Mouse (Mus musculus) layer of hippocampus, adult 8-10 months (tissue): ENCODE results near the gene Dnajc14. TPM values are rescaled to one million over a fixed set of nuclear protein-coding genes. Genes with fewer than 3 reads are reported as not detected.

Source experiments
- DNase-seq, 2 experiments: peaks; one replicate each; pipeline ENCODE4 v3.0.0; 2022; ENCODE audit warnings: low spot score in 2 of 2
- total RNA-seq, 4 experiments: library from RNA; stranded (reverse); gene quantifications; 2 replicates each; pipeline ENCODE4 v1.2.4; 2022

The Dnajc14 gene
- total RNA-seq: 10 to 100 TPM; 60.8 to 71.5 (median 65.6) TPM

DNA sequence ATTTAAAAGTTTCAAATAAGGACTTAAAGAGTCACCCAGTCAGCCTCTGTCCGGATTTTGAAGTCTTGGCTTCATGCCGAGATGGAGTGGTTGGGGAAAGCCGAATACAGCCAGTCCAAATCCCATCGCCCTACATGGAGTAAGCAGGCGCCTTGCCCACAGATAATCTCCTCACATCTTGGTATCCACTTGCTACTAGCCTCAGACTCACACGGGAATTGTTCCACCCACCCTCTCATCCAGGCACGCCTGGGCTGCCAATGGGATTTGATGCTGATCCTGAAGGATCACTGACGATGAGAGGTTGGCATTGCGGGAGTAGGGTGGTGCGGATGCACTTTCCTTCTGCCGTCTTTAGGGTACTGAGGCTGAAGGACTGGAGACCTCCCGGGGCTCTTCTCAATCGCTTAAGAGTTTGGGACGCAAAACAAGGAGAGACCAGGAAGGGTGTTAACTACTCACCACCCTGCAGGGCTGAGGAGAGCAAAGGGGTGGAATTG, at the start of gene Dnajc14:
TSS of gene Dnajc14 (plus strand) at position 292 of the 500 bp plus-strand sequence.
- DNase-seq: peak; percentile 71 to 77

DNA sequence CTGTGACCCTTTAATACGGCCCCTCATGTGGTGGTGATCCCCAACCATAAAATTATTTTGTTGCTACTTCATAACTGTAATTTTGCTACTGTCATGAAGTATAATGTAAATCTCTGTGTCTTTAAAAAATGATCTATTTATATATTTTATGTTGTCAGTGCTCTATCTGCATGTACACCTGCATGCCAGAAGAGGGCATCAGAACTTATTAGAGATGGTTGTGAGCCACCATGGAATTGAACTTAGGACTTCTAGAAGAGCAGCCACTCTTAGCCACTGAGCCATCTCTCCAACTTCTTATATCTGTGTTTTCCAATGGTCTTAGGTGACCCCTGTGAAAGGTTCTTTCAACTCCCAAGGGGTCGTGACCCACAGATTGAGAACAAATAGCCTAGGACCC, 31.0 kb upstream of the Dnajc14 start:
- no peak for DNase-seq

DNA sequence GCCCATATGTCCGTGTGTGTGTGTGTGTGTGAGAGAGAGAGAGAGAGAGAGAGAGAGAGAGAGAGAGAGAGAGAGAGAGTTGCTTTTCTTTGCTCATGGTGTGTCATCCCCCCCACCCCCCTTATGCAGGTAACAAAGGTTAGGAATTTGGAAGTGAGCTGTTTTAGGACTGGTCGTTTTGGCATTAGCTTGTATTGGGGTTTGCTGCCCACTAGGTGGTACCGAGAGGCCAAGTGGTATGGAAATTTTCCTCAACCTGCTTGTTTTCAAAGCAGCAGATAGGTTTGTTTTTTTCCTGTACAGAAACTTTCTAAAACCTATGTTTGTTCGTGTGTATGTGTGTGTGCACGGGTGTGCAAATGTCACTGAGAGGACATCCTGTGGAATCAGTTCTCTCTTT, 30.2 kb upstream of the Dnajc14 start:
- DNase-seq: no peak

DNA sequence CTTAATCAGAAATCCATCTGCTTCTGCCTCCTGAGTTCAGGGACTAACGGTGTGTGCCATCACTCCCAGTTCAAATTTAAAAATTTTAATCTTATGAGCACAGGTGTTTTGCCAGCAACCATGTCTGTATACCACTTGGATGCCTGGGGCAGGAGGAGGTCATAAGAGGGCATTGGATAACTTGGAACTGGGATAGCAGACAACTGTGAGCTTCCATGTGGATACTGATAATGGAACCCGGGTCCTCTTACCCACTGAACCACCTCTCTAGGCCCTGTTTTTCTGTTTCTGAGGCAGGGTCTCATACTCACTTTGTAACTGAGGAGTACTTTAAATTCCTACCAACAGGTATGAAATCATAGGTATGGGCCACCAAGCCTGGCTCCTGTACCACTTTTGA, 25.4 kb upstream of the Dnajc14 start:
- DNase-seq: no peak

DNA sequence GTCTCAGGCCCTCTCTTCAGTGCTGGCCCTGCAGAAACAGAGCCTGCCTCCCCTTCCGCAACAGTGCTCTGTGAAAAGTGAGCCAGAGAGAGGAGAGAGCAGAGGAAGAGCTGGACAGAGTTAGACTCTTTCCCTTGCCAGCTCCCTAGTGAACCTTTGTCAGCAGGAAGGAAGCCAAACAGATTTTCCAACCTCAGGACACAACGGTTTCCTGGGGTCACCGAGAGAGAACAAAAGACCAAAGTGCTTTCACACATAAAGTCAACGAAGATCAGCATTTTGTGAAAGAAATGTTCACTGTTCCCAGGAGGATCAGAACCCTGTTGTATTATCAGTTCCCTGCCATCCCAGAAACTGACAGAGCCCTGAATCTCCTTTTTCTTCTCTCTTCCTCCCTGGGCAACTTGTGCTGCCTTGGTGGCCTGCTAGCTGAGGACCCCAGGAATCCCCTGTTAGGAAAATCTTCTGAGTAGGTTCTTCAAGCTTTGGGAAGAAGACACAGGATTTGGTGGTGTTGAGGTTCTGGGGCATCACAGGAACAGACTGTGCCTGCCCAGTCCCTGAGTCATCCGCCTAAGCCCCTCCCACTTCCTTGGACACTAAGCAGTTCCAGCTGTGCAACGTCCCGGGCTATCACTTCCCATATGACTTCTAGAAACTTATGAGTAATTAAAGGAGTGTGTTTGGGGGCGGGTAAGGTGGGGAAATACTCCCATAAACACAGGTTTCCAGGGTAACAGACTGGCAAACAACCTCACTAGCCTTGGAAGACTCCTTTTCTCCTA, 24.7 kb upstream of the Dnajc14 start:
- DNase-seq: no peak

DNA sequence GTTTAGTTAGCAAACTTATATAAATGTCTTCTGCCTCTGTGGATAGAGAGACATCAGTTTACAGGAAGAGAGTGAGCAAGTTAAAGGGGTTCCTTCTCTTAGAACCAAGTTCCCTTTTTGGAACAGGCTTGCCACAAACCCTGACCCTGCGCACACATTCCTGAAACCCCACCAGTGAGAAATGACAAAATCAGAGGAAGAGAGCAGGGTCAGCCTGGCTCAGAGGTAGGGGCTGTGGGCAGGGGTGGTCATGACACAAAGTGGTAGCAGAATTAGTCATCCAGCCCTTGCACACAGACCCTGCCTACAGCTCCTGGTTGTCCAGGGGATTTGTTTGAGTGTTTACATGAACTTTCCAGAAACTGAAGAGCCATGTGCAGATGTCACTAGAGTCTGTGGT, 23.7 kb upstream of the Dnajc14 start:
- no peak for DNase-seq

DNA sequence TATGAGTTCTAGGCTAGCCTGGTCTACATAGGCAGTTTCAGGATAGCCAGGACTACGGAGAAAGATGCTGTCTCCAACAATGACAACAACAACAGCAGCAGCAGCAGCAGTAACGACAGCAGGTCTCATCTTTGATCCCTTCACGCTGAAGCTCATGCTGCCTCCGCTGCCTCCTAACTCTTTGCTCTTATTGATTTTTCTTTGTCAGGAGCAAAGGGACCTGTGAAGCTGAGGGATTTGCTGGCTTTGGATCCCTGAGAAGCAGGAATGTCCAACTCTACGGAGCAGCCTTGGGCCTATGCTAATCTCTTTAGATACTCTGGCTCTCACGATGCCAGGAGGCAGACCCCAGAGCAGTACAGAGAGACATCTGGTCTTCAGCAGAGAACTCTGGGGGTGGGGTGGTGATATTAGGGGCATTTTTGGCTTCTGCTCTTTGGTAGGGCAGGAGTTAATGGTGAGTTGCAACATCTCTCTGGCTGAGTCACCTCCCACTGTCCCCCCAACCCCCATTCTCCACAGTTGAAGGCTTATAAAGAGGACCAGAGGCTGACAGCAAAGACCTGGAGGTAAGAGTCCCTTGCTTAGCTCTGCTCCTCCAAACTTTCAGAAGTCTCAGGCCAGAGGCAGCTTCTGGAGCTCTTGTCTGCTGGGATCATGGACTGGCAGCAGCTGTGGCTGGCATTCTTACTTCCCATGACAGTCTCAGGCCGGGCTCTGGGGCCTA, 13.3 kb upstream of the Dnajc14 start, which contains the start of gene Mmp19:
TSS of gene Mmp19 (plus strand) at position 513 of the 727 bp plus-strand sequence.
- no peak for DNase-seq

DNA sequence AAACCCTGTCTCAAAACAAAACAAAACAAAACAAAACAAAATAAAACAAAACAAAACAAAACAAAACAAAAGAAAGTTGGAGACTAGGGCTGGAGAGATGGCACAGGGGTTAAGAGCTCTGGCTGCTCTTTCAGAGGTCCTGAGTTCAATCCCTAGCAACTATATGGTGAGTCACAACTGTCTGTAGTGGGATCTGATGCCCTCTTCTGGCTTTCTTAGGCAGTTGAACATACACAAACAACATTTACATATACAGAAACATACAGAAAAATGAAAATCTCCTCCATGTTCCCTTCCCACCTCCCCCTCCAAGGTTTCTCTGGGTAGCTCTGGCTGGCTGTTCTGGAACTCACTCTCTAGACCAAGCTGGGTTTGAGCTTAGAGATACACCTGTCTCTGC, 11.8 kb upstream of the Dnajc14 start:
- DNase-seq: no peak

DNA sequence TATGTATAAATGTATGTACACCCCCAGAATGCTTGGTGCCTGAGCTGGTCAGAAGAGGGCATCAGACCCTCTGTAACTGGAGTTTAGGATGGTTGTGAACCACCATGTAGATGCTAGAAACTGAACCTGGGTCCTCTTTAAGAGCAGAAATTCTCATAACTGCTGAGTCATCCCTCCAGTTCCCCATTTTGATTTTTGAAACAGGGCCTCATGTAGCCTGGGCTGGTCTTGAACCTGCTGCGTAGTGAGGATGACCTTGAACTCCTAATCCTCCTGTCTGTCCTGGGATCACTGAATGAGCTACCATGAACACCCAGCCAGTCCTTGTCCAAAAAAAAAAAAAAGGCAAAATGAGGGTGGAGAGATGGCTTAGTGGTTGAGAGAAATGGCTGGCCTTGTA, 10.6 kb upstream of the Dnajc14 start:
- DNase-seq: no peak

DNA sequence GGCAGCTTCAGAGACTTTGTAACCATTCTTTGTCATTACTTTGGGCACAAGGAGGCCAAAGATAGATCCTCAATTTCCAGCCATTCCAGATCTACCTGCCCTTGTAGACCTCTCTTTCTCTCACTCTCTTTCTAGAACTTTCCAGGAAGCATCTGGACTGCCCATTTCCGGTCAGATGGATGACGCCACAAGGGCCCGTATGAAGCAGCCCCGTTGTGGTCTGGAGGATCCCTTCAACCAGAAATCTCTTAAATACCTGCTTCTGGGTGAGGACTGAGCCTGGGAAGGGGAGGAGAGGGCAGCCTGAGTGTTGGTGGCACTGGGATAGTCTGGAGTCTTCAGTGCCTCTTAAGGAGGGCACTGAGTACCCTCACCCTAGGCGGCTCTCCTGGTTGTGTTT, 9.5 kb upstream of the Dnajc14 start:
- DNase-seq: no peak

DNA sequence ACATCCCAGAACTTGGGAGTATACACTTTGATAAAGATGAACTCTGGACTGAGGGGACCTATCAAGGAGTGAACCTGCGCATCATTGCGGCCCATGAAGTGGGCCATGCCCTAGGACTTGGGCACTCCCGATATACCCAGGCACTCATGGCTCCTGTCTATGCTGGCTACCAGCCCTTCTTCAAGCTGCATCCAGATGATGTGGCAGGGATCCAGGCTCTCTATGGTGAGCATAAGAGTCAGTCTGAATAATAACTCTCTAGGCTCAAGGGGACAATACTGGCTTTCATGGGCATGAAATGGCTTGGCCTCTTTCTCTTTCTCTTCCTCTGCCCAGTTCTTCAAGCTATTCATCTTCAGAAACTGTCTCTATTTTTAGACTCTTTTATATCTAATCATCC, 8.3 kb upstream of the Dnajc14 start:
- no peak for DNase-seq

DNA sequence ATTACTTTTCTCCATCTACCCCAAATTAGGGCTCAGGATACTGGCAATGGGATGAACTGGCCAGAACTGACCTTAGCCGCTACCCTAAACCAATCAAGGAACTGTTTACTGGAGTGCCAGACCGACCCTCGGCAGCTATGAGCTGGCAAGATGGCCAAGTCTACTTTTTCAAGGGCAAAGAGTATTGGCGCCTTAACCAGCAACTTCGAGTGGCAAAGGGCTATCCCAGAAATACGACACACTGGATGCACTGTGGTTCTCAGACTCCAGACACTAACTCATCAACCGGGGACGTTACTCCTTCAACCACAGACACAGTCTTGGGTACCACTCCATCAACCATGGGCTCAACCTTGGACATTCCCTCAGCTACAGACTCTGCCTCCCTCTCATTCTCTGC, 5.2 kb upstream of the Dnajc14 start:
- DNase-seq: no peak

DNA sequence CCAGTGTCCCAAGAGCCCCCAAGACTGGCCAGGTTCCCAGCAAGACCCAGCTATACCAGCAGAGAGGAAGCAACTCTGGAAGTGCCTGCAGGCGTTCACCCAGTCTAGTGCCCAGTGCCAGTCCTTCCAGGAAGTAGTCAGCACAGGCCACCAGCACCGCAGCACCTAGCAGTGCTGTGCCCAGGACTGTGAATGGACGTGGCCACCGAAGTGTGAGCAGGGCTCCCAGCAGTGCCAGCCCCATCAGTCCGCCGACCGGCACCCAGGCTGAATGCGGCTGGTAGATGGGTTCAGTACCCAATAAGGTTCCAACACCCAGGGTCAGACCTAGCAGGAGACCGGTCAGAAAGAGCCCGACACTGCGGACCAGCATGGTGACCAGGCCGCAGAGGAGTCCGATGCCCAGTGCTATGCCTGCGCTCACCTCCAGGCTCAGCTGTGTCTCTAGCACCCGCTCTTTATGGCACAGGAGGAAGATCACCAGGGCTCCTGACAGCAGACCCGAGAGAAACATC, 1.8 kb upstream of the Dnajc14 start:
- no peak for DNase-seq

DNA sequence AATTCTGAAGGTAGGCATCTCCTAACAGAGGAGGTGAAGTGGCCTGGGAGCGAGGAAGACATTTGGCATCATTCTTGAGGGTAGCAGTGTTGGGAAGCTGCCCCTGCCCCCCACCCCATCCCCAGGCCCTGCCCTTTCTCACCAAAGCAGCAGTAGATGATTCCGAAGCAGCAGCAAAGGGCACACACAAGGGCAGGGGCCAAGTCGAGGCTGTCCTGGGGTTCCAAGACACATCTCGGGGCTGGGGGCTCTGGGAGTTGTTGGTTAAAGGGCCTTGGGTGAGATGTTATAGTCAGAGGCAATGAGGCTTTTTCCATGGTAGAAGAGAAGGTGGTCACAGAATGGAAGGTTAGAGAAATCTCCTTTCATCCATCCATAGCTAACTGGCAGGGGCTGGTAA, 906 bp upstream of the Dnajc14 start:
- no peak for DNase-seq

DNA sequence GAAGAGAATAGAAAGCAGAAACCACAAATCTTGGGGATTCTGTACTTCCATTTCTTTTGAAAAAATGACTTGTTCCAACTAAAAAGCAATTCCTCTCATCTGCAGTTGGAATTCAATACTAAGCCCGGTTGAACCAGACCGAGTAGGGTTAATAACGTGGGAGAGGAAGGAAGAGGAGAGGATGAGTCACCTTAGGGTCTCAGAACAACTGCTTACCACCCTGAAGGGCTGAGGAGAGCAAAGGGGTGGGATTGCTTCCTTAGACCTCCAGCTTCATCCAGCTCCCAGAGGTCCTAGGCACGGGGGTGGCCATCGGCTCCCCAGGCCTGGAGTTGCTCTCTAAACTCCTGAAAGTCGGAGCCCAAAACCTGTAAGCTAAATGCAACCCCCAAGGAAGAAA, 501 bp upstream of the Dnajc14 start:
- DNase-seq: no peak

DNA sequence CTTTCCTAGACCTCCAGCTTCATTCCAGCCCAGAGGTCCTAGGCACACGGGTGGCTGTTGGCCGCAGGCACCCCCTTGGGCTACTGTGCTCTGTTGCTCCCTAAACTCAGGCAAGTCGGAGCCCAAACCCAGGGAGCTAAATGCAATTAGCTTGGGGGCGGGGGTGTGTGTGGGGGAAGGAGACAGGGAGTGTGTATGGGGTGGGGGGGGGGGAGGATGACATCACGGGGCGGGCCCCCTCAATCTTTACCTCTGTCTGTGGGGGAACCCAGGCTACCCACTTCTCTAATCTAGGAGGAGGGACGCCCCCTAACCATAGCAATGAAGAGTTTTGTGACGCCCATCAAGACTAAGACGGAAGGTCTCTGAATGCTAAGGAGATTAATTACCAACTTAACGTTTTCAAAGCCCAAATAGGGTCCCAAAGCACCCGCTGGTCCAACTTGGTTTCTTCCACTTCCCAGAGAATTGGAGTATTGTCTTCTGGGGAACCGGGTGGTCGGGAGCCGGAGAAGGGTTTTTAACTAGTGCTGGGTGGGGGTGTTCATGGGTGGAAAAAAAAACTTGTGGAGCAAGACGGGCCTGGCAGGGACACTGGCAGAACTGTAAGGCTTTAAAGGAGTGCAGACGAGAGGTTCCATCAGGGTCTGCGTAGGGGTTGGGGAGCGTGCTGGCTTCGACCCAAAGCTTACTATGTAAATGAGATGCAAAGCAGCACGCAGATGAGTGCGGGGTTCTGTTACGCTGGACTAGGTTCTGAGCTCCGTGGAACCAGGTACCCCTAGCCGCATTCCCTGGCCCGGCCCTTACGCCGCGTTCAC, 619 bp downstream of the Dnajc14 start, which contains the start of gene Tmem198b:
TSS of gene Tmem198b (minus strand) at position 100 of the 821 bp plus-strand sequence.
- peak; percentile 66 to 78 for DNase-seq

DNA sequence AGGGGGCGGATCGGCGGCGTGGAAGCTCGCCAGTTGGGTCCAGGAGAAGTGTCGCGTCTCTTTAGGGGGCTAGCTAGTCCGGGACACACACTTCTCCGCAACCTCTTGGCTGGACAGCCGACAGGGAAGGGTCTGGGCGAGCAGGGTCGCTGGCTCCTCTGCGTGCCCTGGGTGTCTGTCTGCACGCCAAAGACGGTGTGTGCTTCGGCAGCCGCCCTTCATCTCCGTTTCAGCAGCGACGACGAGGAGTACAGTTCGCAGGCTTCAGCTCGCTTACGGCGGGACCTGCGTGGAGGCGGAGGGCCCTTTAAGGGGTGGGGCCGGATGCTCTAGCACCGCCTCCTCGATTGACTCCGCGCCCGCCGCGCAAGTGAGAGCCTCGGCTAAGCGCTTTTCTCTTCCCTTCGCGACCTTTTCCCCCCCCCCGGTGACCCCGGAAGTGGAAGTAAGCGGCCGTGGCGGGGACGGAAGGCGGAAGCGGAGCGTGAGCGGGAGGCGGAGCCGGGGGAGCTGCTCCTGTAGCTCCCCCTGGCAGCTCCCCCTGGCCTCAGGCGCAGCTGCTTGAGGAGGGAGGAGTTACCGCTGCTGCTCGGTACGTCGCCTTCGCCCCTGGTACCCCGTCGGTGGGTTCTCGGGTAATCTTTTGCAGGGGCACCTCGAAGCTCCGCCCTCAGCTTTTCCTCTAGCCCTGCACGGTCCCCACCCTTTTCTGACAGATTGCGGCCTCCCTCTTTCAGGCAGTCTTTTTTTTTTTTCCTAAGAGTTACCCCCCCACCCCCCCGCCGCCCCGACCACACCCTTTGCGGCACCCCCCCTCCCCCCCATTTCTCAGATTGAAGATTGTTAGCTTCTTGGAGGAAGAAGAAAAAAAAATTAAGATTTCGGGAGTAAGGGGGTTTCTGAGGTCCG, 1.5 kb downstream of the Dnajc14 start:
- peak; percentile 91 to 93 for DNase-seq

DNA sequence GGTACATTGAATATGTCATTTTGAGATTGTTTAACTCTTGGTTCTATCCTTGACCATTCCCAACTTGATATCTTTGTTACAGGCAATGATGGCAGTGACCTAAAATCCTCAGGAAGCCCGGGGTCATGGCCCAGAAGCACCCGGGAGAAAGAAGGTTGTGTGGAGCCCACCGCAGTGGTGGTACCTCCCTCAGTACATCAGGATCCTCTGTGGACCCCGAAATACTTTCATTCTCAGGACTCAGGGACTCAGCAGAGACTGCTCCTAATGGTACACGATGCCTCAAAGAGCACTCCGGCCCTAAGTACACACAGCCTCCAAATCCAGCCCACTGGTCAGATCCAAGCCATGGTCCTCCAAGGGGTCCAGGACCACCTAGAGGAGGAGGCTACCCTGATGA, 2.2 kb downstream of the Dnajc14 start:
- DNase-seq: no peak

DNA sequence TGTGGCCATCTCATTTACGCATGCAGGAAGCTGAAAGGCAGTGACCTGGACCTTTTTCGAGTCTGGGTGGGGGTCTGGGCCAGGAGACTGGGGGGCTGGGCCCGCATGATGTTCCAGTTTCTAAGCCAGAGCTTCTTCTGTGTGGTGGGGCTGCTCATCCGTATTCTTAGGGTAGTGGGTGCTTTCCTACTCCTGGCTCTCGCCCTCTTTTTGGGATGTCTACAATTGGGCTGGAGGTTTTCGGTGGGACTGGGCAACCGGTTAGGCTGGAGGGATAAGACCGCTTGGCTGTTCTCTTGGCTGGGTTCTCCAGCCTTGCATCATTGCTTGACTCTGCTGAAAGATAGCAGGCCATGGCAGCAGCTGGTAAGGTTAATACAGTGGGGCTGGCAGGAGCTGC, 3.2 kb downstream of the Dnajc14 start:
- no peak for DNase-seq

DNA sequence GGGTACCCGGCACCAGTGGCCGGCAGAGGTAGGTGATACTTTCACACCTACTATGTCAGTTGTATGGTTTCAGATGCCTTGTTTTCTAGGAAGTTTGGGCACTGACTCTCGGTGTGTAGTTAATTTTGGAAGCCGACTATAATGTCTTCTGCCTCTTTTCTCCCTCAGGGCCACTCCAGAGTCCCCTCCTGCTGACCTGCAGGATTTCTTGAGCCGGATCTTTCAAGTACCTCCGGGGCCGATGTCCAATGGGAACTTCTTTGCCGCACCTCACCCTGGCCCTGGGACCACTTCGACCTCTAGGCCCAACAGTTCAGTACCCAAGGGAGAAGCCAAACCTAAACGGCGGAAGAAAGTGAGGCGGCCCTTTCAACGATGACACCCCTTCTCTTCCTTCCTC, 13.2 kb downstream of the Dnajc14 start, which contains the start of gene Sarnp:
TSS of gene Sarnp (plus strand) at position 301 of the 400 bp plus-strand sequence.
- no peak for DNase-seq
